ENCODE assay signal across 19 mouse cellular contexts in genomic region chr6:116946083-116946732, GRCm38 (mm10).
DNase-seq lines count a peak whose midpoint lies in the region; ATAC-seq and TF ChIP-seq lines count a peak whose summit lies in the region.
"Had no signal": no experiment of that assay in that cellular context is flagged by ENCODE, and none has a peak within 500 bp of the region (broad histone marks: within the 10 kb centered on the region; RNA-seq: fewer than 3 reads in every experiment).

No protein-coding gene starts in this region.

- peaks cover 13% of the 10 kb centered on the region for H3K4me1 ChIP-seq in heart, embryonic 13.5 days
- H3K4me1 ChIP-seq in CH12.LX (ENCODE audit: control insufficient read depth in 1 of 2, insufficient read depth in 2 of 2), result peaks cover 5 to 22% of the 10 kb centered on the region in 2 experiments; a peak in 3 of 4 replicates
- H3K4me1 ChIP-seq in limb, embryonic 12.5 days (replicated peaks), result peaks cover 24% of the 10 kb centered on the region

- peak overlapping the region; percentile 14; the same call in 1 of the 2 replicates for H3K27ac ChIP-seq in heart, embryonic 13.5 days (replicated peaks)
- H3K27ac ChIP-seq in CH12.LX (ENCODE audit: insufficient read depth, low read depth), result no peak overlapping the region
- peak overlapping the region; percentile 53 for H3K27ac ChIP-seq in limb, embryonic 12.5 days

- H3K4me2 ChIP-seq in heart, embryonic 13.5 days, result no peak overlapping the region
- H3K4me2 ChIP-seq in CH12.LX (ENCODE audit: insufficient read depth, low read depth, poor library complexity, severe bottlenecking), result no peak overlapping the region
- H3K4me2 ChIP-seq in limb, embryonic 12.5 days, result no peak overlapping the region

- WGBS in heart, embryonic 13.5 days, result 41% methylated on average over 8 of the region's 8 CpGs
- 7% methylated on average over 8 of the region's 8 CpGs for WGBS in limb, embryonic 12.5 days

- H3K4me3 ChIP-seq in heart, embryonic 13.5 days, result no peak overlapping the region
- H3K4me3 ChIP-seq in CH12.LX (replicated peaks in 1 of 3; ENCODE audit: low read depth in 2 of 3, low read length in 2 of 3, poor library complexity in 1 of 3), result no peak overlapping the region
- H3K4me3 ChIP-seq in limb, embryonic 12.5 days (replicated peaks), result no peak overlapping the region

- H3K27me3 ChIP-seq in heart, embryonic 13.5 days (replicated peaks), result no peaks in the 10 kb centered on the region
- no peaks in the 10 kb centered on the region for H3K27me3 ChIP-seq in CH12.LX (replicated peaks)
- 0 out of 2 replicates have a peak, but pooled peaks cover 4% of the 10 kb centered on the region for H3K27me3 ChIP-seq in limb, embryonic 12.5 days

- in situ Hi-C loops in CH12.LX (cut with MboI; ENCODE audit: low pct_ligation_motif_present, low pct_unique_long_range_greater_than_20kb, low sequenced_read_pairs), result no loop called here

- no peak for TF ChIP-seq RAD21 in CH12.LX (IDR thresholded peaks at IDR 0.05; ENCODE audit: low read depth, low read length)

- no peak for TF ChIP-seq CTCF in CH12.LX (conservative IDR thresholded peaks at IDR 0.05 in 1 of 2, IDR thresholded peaks at IDR 0.05 in 1 of 2; ENCODE audit: low read depth in 2 of 2, low read length in 2 of 2)

- no peaks in the 10 kb centered on the region for H3K79me2 ChIP-seq in CH12.LX (replicated peaks; ENCODE audit: control insufficient read depth, extremely low read depth, insufficient read depth, poor library complexity, severe bottlenecking)

- no peak for TF ChIP-seq POLR2A in CH12.LX (IDR thresholded peaks at IDR 0.05; ENCODE audit: low read depth, low read length)

- dilution Hi-C loops in CH12.LX (cut with MboI; ENCODE audit: extremely low pct_ligation_motif_present, extremely low pct_unique_long_range_greater_than_20kb, low sequenced_read_pairs), result no loop called here

- no peak overlapping the region for H3K9ac ChIP-seq in heart, embryonic 13.5 days
- H3K9ac ChIP-seq in CH12.LX (ENCODE audit: insufficient read depth, low read depth), result no peak overlapping the region
- H3K9ac ChIP-seq in limb, embryonic 12.5 days (replicated peaks), result 0 out of 2 replicates have a peak overlapping the region, but pooled peaks have one; percentile 12

- H3K36me3 ChIP-seq in heart, embryonic 13.5 days, result no peaks in the 10 kb centered on the region
- no peaks in the 10 kb centered on the region for H3K36me3 ChIP-seq in CH12.LX (replicated peaks in 1 of 2; ENCODE audit: control insufficient read depth in 1 of 2, insufficient read depth in 1 of 2, low read length in 1 of 2)
- H3K36me3 ChIP-seq in limb, embryonic 12.5 days, result no peaks in the 10 kb centered on the region
- H3K36me3 ChIP-seq: G1E had no signal

- peak; percentile 52 for TF ChIP-seq EP300 in CH12.LX (IDR thresholded peaks at IDR 0.05; ENCODE audit: low read length)

- no peaks in the 10 kb centered on the region for H3K9me3 ChIP-seq in heart, embryonic 13.5 days
- H3K9me3 ChIP-seq in CH12.LX (replicated peaks; ENCODE audit: low read length), result no peaks in the 10 kb centered on the region
- H3K9me3 ChIP-seq in limb, embryonic 12.5 days, result no peaks in the 10 kb centered on the region

- no peak for ATAC-seq in heart, embryonic 13.5 days (ENCODE audit: extremely low read depth, insufficient number of reproducible peaks, low FRiP score, low TSS enrichment)
- no peak for ATAC-seq in limb, embryonic 12.5 days (ENCODE audit: insufficient number of reproducible peaks, insufficient read depth, low FRiP score, low TSS enrichment, low read depth)
- ATAC-seq: forebrain, embryonic 16.5 days; hindbrain, embryonic 16.5 days had no signal

- DNase-seq in heart, adult 8-10 months (ENCODE audit: low spot score), result no peak
- peak; percentile 57 for DNase-seq in CH12.LX (ENCODE audit: extremely low read depth)
- DNase-seq in embryo, embryonic 11 days, result peak; percentile 19
- DNase-seq in frontal cortex, postnatal 10 days (ENCODE audit: low spot score in 2 of 2), result no peak
- DNase-seq in kidney, postnatal 14 days, result no peak
- DNase-seq in adrenal gland, adult (ENCODE audit: inconsistent age in 2 of 2, low spot score in 1 of 2), result no peak
- DNase-seq: adrenal gland, adult 8-10 months; cerebellum, adult 18-20 months; heart, adult 18-20 months; kidney, adult 18-20 months; kidney, postnatal 25 days; layer of hippocampus, adult 9-11 months; lung, adult 18-20 months; thymus, adult 2 months had no signal

TF ChIP-seq in CH12.LX, 34 proteins besides CTCF, POLR2A, EP300 and RAD21:
- peak; percentile 30; the same call in 1 of the 2 replicates for TF ChIP-seq ETS1 (conservative IDR thresholded peaks at IDR 0.05; ENCODE audit: low read depth, low read length)
- TF ChIP-seq JUN (IDR thresholded peaks at IDR 0.05; ENCODE audit: insufficient read depth, low read depth, low read length), result no peak
- peak; percentile 92 for TF ChIP-seq MEF2A (IDR thresholded peaks at IDR 0.05; ENCODE audit: borderline replicate concordance, low read depth, low read length)
- peak; percentile 61; the same call in 1 of the 2 replicates for TF ChIP-seq IRF4 (IDR thresholded peaks at IDR 0.05; ENCODE audit: low read depth, low read length)
- TF ChIP-seq ZNF384 (IDR thresholded peaks at IDR 0.05; ENCODE audit: low read depth, low read length), result peak; percentile 50; the same call in 1 of the 2 replicates

Comparison
In these comparisons a context has a peak if more than half of its experiments do, and no peak if none do; other contexts are left out.
1. DNase-seq: peak in CH12.LX (single experiment) and embryo, embryonic 11 days (single experiment); none in heart, adult 8-10 months (single experiment), frontal cortex, postnatal 10 days (0 of 2), kidney, postnatal 14 days (single experiment) and adrenal gland, adult (0 of 2).